Mouse (Mus musculus): ENCODE results near the gene Fscn3. TPM values are rescaled to one million over a fixed set of nuclear protein-coding genes. Genes with fewer than 3 reads are reported as not detected.

Gene Fscn3
- polyA plus RNA-seq, 1 experiment from 2014 or later = 0.08 TPM

DNA sequence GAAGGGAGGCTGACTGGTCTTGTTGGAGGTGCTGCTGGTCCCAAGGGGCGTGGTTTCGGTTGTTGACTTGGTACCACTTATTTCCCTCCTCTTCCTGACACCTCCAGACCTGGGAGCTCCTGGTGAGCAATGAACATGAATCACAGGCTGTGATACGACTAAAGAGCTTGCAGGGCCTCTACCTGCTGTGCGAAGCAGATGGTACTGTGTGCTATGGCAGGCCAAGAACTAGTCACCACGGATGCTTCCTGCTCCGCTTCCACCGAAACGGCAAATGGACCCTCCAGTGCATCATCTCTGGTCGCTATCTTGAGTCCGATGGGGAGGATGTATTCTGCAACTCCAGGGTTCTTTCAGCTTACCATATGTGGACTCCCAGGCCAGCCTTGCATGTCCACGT is 2.3 kb downstream of the Fscn3 start:
- Histone ChIP-seq H3K4me1 (peaks cover 2% of the 10 kb centered on the region), H3K4me3 (replicated peaks) (no peak overlapping the region), H3K27me3 (no peaks in the 10 kb centered on the region), H3K36me3 (peaks cover 22% of the 10 kb centered on the region), H3K9ac (no peak overlapping the region), H3K4me2 (no peak overlapping the region), H3K27ac (no peak overlapping the region), H3K9me3 (replicated peaks) (no peaks in the 10 kb centered on the region)
- ATAC-seq (replicated peaks; ENCODE audit: low FRiP score) = no peak
- 87% methylated on average over 11 of the region's 11 CpGs for WGBS

DNA sequence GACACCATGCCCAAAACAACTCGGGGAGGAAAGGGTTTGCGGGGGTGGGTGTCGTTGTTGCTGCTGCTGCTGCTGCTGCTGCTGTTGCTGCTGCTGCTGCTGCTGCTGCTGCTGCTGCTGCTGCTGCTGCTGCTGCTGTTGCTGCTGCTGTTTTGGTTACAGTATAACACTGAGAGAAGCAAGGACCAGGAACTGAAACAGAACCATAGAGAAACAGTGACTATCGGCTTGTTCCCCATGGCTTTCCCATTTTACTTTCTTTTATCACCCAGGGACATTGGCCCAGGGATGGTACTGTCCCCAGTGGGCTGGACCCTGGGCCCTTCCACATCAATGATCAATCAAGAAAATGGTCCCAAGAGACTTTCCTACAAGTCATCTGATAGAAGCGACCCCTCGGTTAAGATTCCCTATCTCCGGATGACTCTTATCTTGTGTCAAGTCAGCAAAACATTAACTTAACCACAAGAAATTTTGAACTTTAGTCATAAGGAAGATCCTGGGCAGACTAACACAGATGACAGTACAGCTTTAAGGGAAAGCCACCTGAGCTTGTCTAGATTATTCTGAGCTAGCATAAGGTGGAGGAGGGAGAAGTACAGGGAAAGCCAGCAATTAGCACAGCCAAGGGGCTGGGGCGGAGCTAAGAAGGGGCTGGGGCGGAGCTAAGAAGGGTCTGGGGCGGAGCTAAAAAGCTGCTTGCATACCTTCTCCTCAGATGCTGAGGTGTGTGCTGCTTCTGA is 3.4 kb downstream of the Fscn3 start:
- no peak for ATAC-seq (replicated peaks; ENCODE audit: low FRiP score)
- H3K27ac ChIP-seq = no peak overlapping the region
- no peaks in the 10 kb centered on the region for H3K9me3 ChIP-seq (replicated peaks)
- no peak overlapping the region for H3K9ac ChIP-seq
- 71% methylated on average over 10 of the region's 10 CpGs for WGBS
- H3K27me3 ChIP-seq = no peaks in the 10 kb centered on the region
- no peak overlapping the region for H3K4me3 ChIP-seq (replicated peaks)
- H3K4me1 ChIP-seq = no peaks in the 10 kb centered on the region
- no peak overlapping the region for H3K4me2 ChIP-seq
- H3K36me3 ChIP-seq = peaks cover 12% of the 10 kb centered on the region

DNA sequence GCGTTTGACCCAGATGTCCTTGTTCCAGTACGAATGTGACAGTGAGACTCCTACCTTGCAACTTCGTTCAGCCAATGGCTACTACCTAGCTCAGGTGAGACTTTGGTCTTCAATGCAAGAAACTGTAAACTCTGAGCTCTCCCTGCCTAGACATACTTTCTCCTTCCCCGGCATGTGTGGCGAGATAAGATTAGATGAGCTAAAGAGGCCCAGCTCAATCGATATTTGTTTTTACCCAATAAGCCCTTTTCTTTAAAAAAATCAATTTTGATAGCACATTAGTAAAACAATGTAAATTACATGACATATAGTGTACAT is 3.9 kb downstream of the Fscn3 start:
- Histone ChIP-seq H3K4me2 (no peak overlapping the region), H3K27me3 (no peaks in the 10 kb centered on the region), H3K4me3 (replicated peaks) (no peak overlapping the region), H3K4me1 (no peaks in the 10 kb centered on the region), H3K9me3 (replicated peaks) (no peaks in the 10 kb centered on the region), H3K36me3 (peaks cover 7% of the 10 kb centered on the region), H3K9ac (no peak overlapping the region), H3K27ac (no peak overlapping the region)
- 80% methylated on average over 6 of the region's 6 CpGs for WGBS
- no peak for ATAC-seq (replicated peaks; ENCODE audit: low FRiP score)

DNA sequence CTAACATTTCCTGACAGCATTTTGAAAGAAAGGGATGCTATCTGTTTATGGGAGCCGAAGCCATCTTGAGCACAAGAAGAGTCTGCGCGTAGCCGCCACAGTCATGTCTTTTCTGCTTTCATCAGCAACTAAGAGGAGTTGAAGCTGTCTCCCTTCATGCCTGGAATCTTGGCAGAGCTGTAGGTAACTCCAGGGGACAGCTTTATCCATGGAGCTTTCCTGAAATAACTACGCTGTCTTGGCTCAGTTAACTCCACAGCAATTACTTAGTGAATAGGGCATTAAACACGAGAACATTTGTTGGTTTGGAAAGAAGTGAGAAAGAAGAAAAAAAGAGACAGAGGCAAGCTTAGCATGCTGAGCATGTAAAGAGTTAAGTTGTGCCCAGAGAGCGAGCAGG is 20.3 kb downstream of the Fscn3 start:
- no peaks in the 10 kb centered on the region for H3K9me3 ChIP-seq (replicated peaks)
- no peaks in the 10 kb centered on the region for H3K4me1 ChIP-seq
- H3K4me2 ChIP-seq = no peak overlapping the region
- peaks cover 41% of the 10 kb centered on the region for H3K27me3 ChIP-seq
- no peak overlapping the region for H3K9ac ChIP-seq
- ATAC-seq (replicated peaks; ENCODE audit: low FRiP score) = no peak
- no peak overlapping the region for H3K27ac ChIP-seq
- 75% methylated on average over 7 of the region's 7 CpGs for WGBS
- H3K4me3 ChIP-seq (replicated peaks) = no peak overlapping the region
- no peaks in the 10 kb centered on the region for H3K36me3 ChIP-seq

DNA sequence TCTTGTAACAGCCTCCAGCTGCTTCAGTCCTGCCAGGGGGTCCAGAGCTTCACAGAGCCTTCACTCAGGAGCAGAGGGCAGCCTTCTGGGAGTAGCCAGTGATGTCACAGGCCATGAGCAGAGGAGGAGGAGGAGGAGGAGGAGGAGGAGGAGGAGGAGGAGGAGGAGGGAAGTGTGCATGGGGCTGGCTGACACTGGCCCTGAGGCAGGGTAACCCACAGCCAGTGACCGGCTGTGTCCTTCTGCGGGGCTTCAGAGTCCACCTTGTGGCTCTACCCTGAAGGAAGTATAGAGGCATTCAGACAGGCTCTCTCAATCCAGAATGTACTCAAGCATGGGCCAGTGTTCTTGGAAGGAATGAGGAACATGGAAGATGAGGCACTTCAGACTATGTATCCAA is 21.7 kb downstream of the Fscn3 start, which contains the start of gene Pax4:
Gene Pax4 (minus strand): TSS at position 101 of the 400 bp plus-strand sequence.
- H3K27me3 ChIP-seq = peaks cover 49% of the 10 kb centered on the region
- H3K4me1 ChIP-seq = no peaks in the 10 kb centered on the region
- H3K4me3 ChIP-seq (replicated peaks) = no peak within 1 kb of the TSS
- H3K9me3 ChIP-seq (replicated peaks) = no peaks in the 10 kb centered on the region
- H3K4me2 ChIP-seq = no peak within 1 kb of the TSS
- no peak for ATAC-seq (replicated peaks; ENCODE audit: low FRiP score)
- no peak within 1 kb of the TSS for H3K9ac ChIP-seq
- no peaks in the 10 kb centered on the region for H3K36me3 ChIP-seq
- no peak within 1 kb of the TSS for H3K27ac ChIP-seq
- 75% methylated on average over 2 of the region's 2 CpGs for WGBS

DNA sequence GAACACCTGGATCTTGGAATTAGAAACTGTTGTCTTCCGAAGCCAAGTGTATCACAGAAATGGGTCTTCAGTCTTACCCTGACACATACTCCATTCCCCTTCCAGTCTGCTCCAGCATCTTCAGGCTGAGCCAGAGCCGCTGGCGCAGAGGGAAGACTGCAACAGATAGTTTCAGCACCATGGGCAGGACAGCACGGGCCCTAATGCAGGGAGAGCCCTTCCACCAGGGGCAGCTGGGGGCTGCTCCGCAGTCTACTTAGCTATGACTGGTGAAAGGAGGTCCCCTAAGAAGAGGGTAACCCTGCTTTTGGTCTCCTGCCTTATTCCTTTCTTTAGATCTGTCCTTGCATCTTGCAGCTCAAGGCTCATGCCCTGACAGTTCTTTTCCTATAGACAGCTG is 22.9 kb downstream of the Fscn3 start:
- H3K4me1 ChIP-seq = no peaks in the 10 kb centered on the region
- H3K9me3 ChIP-seq (replicated peaks) = no peaks in the 10 kb centered on the region
- no peak for ATAC-seq (replicated peaks; ENCODE audit: low FRiP score)
- no peaks in the 10 kb centered on the region for H3K36me3 ChIP-seq
- no peak overlapping the region for H3K9ac ChIP-seq
- H3K27me3 ChIP-seq = peaks cover 54% of the 10 kb centered on the region
- no peak overlapping the region for H3K27ac ChIP-seq
- H3K4me3 ChIP-seq (replicated peaks) = no peak overlapping the region
- 16% methylated on average over 5 of the region's 5 CpGs for WGBS
- H3K4me2 ChIP-seq = no peak overlapping the region

DNA sequence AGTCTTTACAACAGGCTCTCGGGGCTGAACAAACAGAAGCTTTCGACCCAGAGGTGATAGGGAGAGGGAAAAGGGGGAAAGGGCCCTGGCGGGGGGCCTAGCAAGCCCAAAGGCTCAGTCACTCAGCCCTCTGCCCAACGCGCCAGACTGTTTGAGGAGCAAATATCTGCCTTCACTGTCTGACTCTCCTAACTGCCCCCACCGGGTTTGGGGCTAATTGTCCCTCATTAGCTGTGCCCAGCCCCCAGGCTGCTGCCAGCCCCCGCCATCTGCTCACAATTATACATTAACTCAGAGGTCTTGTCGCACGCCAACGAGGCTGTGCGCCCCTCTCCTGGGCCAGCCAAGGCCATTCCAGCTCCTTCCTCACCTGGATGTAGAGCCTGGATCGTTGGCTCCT is 23.4 kb downstream of the Fscn3 start:
- no peaks in the 10 kb centered on the region for H3K4me1 ChIP-seq
- no peak overlapping the region for H3K4me3 ChIP-seq (replicated peaks)
- peaks cover 59% of the 10 kb centered on the region for H3K27me3 ChIP-seq
- no peaks in the 10 kb centered on the region for H3K36me3 ChIP-seq
- under 1% methylated on average over 12 of the region's 12 CpGs for WGBS
- H3K9me3 ChIP-seq (replicated peaks) = no peaks in the 10 kb centered on the region
- no peak overlapping the region for H3K4me2 ChIP-seq
- H3K27ac ChIP-seq = no peak overlapping the region
- no peak overlapping the region for H3K9ac ChIP-seq
- no peak for ATAC-seq (replicated peaks; ENCODE audit: low FRiP score)

DNA sequence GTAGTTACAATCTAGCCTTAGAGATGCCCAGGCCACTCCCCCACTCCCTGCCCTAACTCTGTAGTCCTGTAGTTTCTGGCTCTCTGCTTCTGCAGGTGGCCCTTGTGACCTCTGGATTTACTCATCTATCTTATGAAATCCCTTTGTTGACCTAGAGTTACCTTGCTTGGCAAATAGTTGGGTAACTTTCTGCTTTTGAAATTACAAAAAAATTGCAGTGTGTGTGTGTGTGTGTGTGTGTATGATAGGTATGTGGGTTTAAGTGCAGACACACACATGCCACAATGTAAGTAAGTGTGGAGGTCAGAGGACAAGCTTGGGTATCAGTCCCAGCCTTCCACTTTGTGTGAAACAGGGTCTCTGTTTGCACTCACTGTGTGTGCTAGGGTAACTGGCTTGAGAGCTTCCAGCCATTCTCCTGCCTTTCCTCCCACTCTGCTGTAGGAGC is 31.7 kb downstream of the Fscn3 start:
- Histone ChIP-seq H3K4me1 (no peaks in the 10 kb centered on the region; the same call in 1 of the 2 replicates), H3K27me3 (peaks cover 11% of the 10 kb centered on the region), H3K9ac (no peak overlapping the region), H3K4me2 (no peak overlapping the region), H3K27ac (no peak overlapping the region), H3K36me3 (no peaks in the 10 kb centered on the region), H3K9me3 (replicated peaks) (no peaks in the 10 kb centered on the region), H3K4me3 (replicated peaks) (no peak overlapping the region)
- ATAC-seq (replicated peaks; ENCODE audit: low FRiP score) = no peak

DNA sequence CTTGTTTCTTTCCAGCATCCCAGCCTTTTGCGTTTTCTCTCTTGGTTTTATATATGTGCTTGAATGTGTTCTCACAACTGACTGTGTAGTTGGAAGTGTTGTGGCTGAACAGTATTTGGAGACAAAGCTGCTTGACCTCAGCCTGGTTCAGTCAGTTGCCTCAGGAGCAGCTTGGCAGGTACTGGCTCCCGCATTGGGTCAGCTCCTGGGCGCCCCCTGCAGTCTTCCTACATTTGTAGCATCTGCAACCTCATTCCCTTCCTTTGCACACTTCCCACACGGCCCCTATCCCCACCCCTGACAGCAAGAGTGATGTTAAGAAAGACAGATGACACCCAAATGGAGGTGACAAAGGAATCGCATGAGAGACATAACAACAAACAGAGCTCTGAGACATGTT is 32.9 kb downstream of the Fscn3 start:
- 5% methylated on average over 5 of the region's 5 CpGs for WGBS
- no peak overlapping the region for H3K4me3 ChIP-seq (replicated peaks)
- H3K27ac ChIP-seq = no peak overlapping the region
- no peak for ATAC-seq (replicated peaks; ENCODE audit: low FRiP score)
- H3K36me3 ChIP-seq = no peaks in the 10 kb centered on the region
- H3K9ac ChIP-seq = no peak overlapping the region
- H3K4me2 ChIP-seq = no peak overlapping the region
- H3K27me3 ChIP-seq = peaks cover 6% of the 10 kb centered on the region; the same call in 1 of the 2 replicates
- peaks cover 4% of the 10 kb centered on the region; the same call in 1 of the 2 replicates for H3K4me1 ChIP-seq
- H3K9me3 ChIP-seq (replicated peaks) = no peaks in the 10 kb centered on the region

DNA sequence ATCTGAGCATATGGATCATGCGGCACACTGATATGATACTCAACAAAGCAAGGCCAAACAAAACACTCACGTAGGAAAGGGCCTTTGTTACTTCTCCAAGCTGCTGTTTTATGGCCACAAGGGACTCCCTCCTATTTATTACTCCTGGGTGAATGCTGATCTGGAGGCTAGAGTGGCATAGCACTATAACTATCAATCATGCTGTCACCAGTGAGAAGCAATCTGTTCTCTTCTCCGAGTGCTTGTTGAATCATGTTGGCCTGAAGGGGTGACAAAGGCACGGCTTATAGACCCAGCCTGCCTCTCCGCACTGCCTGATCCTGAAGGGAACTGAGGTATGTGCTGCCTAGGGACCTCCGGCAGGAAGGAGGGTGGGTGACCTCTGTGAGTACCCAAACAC is 37.0 kb downstream of the Fscn3 start:
- Histone ChIP-seq H3K4me2 (no peak overlapping the region), H3K9me3 (replicated peaks) (no peaks in the 10 kb centered on the region), H3K27me3 (no peaks in the 10 kb centered on the region), H3K9ac (no peak overlapping the region), H3K4me1 (peaks cover 4% of the 10 kb centered on the region; the same call in 1 of the 2 replicates), H3K36me3 (no peaks in the 10 kb centered on the region), H3K4me3 (replicated peaks) (no peak overlapping the region), H3K27ac (no peak overlapping the region)
- WGBS = 8% methylated on average over 6 of the region's 6 CpGs
- ATAC-seq (replicated peaks; ENCODE audit: low FRiP score) = no peak

DNA sequence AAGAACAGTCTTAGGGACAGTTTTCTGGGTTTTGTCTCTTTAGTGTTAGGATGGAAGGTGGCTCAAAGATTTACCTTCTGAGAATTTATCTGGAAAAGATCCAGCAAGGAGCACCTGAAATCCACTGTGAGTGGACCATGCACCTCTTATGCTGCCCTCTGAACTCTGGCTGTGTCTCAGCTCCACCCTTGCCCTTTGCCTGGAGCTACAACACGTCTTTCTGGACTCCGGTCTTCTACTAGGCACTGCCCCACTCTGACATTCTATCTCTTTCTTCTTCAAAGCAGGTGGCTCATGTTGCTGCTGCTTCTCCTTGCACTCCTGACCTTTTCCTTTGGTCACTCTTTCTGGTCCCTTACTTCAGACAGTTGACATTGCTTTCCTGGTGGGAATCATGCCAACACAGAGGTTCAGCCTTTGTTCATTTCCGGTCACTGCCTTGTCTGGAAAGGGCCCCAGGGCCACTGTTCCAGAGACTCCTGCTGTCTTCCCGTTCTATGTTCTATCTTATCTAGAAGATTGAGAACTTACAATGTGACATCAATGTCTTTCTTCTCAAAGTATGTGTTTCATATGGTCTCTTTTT is 42.5 kb downstream of the Fscn3 start:
- WGBS = 49% methylated on average over 4 of the region's 4 CpGs
- H3K27ac ChIP-seq = no peak overlapping the region
- no peak for ATAC-seq (replicated peaks; ENCODE audit: low FRiP score)

DNA sequence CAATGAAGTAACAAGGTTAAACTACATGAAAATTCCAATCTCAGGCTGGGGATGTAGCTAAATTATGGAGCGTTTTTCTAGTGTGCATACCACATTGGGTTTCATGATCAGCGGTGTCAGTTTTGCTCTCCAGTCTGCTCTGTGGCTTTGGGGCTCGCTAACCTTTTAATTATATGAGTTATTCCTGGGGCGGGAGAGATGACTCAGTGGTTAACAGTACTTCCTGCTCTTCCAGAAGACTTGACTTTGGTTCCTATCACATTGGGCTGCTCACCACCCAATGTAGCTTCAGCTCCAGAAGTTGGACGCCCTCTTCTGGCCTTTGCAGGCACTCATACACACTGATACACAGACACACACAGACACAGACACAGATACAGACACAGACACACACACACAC is 43.0 kb downstream of the Fscn3 start:
- H3K4me1 ChIP-seq = 0 out of 2 replicates have a peak, but pooled peaks cover 3% of the 10 kb centered on the region
- H3K27me3 ChIP-seq = no peaks in the 10 kb centered on the region
- H3K36me3 ChIP-seq = no peaks in the 10 kb centered on the region
- no peaks in the 10 kb centered on the region for H3K9me3 ChIP-seq (replicated peaks)
- H3K4me3 ChIP-seq (replicated peaks) = no peak overlapping the region
- 77% methylated on average over 5 of the region's 5 CpGs for WGBS
- H3K4me2 ChIP-seq = no peak overlapping the region
- no peak overlapping the region for H3K9ac ChIP-seq
- ATAC-seq (replicated peaks; ENCODE audit: low FRiP score) = no peak
- H3K27ac ChIP-seq = no peak overlapping the region

More for the DNA sequence above, 42.5 kb downstream of the Fscn3 start:
- H3K9me3 ChIP-seq (replicated peaks) = no peaks in the 10 kb centered on the region
- H3K36me3 ChIP-seq = no peaks in the 10 kb centered on the region
- H3K27me3 ChIP-seq = no peaks in the 10 kb centered on the region
- no peak overlapping the region for H3K4me3 ChIP-seq (replicated peaks)
- no peak overlapping the region for H3K9ac ChIP-seq
- H3K4me2 ChIP-seq = no peak overlapping the region
- H3K4me1 ChIP-seq = 0 out of 2 replicates have a peak, but pooled peaks cover 3% of the 10 kb centered on the region

All from kidney, embryonic 15.5 days (tissue).